Mouse (Mus musculus) CD4-positive, CD25-positive, alpha-beta regulatory T cell (primary cell): ENCODE results near the gene Plekhf1. TPM values are rescaled to one million over a fixed set of nuclear protein-coding genes. Genes with fewer than 3 reads are reported as not detected.

Source experiments
- polyA plus RNA-seq: library from polyadenylated mRNA; unstranded; fragments of 100-300 nt; shearing (Covaris generic); gene quantifications from one replicate; pipeline ENCODE4 v1.2.1, GENCODE M21; 2017

Plekhf1 gene
- polyA plus RNA-seq, result 0.30 TPM

DNA sequence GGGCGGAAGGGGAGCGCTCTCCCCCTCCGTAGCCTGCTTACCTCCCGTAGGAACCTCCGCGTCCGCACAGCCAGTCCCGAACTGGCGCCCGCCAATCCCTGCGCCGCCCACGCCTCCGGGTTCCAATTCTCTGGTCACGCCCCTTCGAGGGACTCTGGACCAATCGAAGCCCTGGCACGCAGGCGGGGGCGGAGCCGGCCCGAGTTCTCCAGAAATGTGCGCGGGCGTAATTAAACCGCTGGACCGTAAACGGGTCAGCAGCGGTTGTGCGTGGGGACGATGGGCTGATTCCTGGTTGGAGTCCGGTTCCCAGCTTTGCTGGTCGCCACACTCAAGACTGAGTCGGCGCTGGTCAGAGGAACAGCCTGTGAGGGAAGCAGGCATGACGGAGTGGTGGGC is at the start of gene Plekhf1:
Plekhf1 (minus strand) TSS at position 117 of the 399 bp plus-strand sequence.

DNA sequence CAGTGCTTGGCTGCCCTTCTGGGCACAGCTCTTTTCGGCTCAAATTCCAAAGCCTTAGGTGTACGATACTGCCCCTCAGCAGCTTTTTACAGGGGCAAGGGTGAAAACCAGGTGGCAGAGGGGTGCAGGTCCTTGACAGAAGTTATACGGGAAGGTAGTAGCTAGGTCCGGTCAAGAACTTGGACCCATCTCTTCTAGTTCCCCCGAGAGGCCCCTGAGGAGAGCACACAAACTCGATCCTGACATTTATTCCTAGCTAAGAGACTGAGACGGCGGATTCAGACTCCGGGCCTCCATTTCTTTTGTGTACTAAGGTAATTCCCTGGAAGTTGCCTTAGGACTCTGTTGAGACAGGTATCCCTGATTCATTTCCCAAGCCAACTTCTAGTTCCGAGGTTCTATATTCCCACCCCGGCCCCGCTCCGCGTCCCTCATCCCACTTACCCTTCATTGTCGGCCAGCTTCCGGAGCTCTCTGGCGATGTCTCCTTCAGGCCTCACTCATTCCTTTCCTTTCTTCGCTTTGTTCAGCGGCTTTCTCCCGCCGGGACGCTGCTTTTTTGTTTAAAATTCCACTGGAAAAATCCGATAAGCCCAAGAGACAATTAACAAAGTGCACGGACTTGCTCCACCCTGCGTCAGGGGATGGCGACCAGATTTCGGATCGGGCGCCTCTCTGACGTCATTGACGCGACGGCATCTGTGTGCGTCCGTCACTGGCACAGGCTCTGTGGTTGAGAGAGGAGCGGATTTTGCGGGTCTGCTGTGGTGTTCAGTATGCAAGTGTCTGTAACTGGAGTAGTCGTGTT is 43.1 kb upstream of the Plekhf1 start, which contains the start of gene Pop4:
Pop4 (minus strand) TSS at position 721 of the 808 bp plus-strand sequence.

DNA sequence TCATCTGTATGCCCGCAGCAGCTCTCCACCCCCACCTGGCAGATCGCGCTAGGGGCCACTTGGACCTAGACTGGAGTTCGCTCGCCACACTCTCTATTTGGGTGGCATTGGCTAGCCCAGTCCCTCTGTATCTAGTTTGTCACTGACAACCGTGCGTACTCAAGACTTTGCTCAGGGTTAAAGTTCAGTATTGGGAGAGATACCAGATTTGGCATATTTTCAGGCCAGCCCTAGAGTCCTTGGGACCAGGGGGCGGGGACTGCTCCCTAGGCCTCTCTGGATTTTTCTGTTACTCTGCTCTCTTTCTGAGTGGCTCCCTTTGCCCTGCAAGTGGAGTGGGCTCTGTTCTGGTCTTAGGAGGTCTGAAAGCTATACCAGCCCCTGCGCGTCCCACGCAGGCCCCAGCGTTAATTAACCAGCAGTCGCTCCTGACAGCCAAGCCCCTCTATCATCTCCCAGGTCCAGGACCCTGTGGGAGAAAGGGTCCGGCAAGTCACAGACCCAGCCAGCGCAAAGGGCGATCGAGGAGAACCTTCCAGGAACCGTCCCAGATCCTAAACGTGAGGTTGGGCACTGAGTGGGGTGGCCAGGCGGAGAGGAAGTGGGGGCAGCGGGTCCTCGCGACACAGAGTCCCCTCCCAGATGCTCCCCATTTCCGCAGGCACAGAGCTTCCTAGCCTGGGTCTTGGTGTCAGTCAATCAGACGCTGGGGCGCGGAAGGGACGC is 44.7 kb downstream of the Plekhf1 start, which contains the start of gene 1600014C10Rik:
1600014C10Rik (plus strand) TSS at position 256 of the 726 bp plus-strand sequence.

Other genes starting within 250 kb of the Plekhf1 start
- gene Uri1, start 204.5 kb downstream of the Plekhf1 start, polyA plus RNA-seq, result 78.6 TPM
- 10.0 TPM for gene Ccne1, start 120.5 kb downstream of the Plekhf1 start, polyA plus RNA-seq
- gene 1600014C10Rik, start 44.8 kb downstream of the Plekhf1 start, polyA plus RNA-seq, result 140 TPM
- gene Pop4, start 43.4 kb upstream of the Plekhf1 start, polyA plus RNA-seq, result 30.7 TPM